ENCODE assay signal across 10 mouse cellular contexts in genomic region chr1:74249331-74249980, GRCm38 (mm10). TPM values are rescaled to one million over a fixed set of nuclear protein-coding genes. Genes with fewer than 3 reads are reported as not detected.
DNase-seq lines count a peak whose midpoint lies in the region; ATAC-seq and TF ChIP-seq lines count a peak whose summit lies in the region.
"Had no signal": no experiment of that assay in that cellular context is flagged by ENCODE, and none has a peak within 500 bp of the region (broad histone marks: within the 10 kb centered on the region; RNA-seq: fewer than 3 reads in every experiment).

No protein-coding gene starts in this region.

- DNase-seq in liver, adult 2 months (ENCODE audit: extremely low read depth, low read depth, low spot score) = peak; percentile 95
- DNase-seq in liver = no peak
- no peak for DNase-seq in right cerebral cortex, adult 18-20 months
- no peak for DNase-seq in right cerebral cortex, postnatal 36 days (ENCODE audit: low spot score in 2 of 2)

- peak overlapping the region; percentile 2; the same call in 1 of the 2 replicates for H3K4me3 ChIP-seq in liver, adult 2 months (ENCODE audit: insufficient read depth, low read depth, low read length)
- no peak overlapping the region for H3K4me3 ChIP-seq in embryonic fibroblast, embryonic 13.5 days (ENCODE audit: insufficient read depth, low read length)
- H3K4me3 ChIP-seq in kidney, embryonic 16.5 days (ENCODE audit: low read length) = no peak overlapping the region
- no peak overlapping the region for H3K4me3 ChIP-seq in macrophage (ENCODE audit: inconsistent target)
- no peak overlapping the region for H3K4me3 ChIP-seq in forebrain, embryonic 12.5 days (replicated peaks)

- no peaks in the 10 kb centered on the region for H3K27me3 ChIP-seq in liver, adult 2 months (ENCODE audit: control insufficient read depth, insufficient read depth, low read length)
- no peaks in the 10 kb centered on the region for H3K27me3 ChIP-seq in kidney, embryonic 16.5 days (ENCODE audit: insufficient read depth, low read length)
- no peaks in the 10 kb centered on the region for H3K27me3 ChIP-seq in forebrain, embryonic 12.5 days

- H3K27ac ChIP-seq in liver, adult 2 months (replicated peaks; ENCODE audit: insufficient read depth, low read depth, low read length) = peak overlapping the region; percentile 82
- peak overlapping the region; percentile 99 for H3K27ac ChIP-seq in embryonic fibroblast, embryonic 13.5 days (ENCODE audit: insufficient read depth, low read length)
- peak overlapping the region; percentile 96 for H3K27ac ChIP-seq in kidney, embryonic 16.5 days (ENCODE audit: low read length)
- peak overlapping the region; percentile 96 for H3K27ac ChIP-seq in macrophage
- no peak overlapping the region for H3K27ac ChIP-seq in forebrain, embryonic 12.5 days

- peaks cover 20% of the 10 kb centered on the region; the same call in 1 of the 2 replicates for H3K4me1 ChIP-seq in liver, adult 2 months (ENCODE audit: control insufficient read depth, insufficient read depth, low read length)
- peaks cover 14% of the 10 kb centered on the region for H3K4me1 ChIP-seq in embryonic fibroblast, embryonic 13.5 days (ENCODE audit: control insufficient read depth, insufficient read depth, low read length)
- peaks cover 37% of the 10 kb centered on the region for H3K4me1 ChIP-seq in kidney, embryonic 16.5 days (ENCODE audit: insufficient read depth, low read length)
- H3K4me1 ChIP-seq in forebrain, embryonic 12.5 days = no peaks in the 10 kb centered on the region

- WGBS in liver, adult 2 months = 19% methylated on average over 5 of the region's 5 CpGs
- 47% methylated on average over 5 of the region's 5 CpGs for WGBS in kidney, embryonic 16.5 days
- WGBS in macrophage (ENCODE audit: missing documents) = 20% methylated on average over 5 of the region's 5 CpGs
- 80% methylated on average over 5 of the region's 5 CpGs for WGBS in forebrain, embryonic 12.5 days

- peak overlapping the region; percentile 35 for H3K4me2 ChIP-seq in kidney, embryonic 16.5 days (replicated peaks; ENCODE audit: low read depth, low read length)
- H3K4me2 ChIP-seq in forebrain, embryonic 12.5 days = no peak overlapping the region

- no peaks in the 10 kb centered on the region for H3K9me3 ChIP-seq in kidney, embryonic 16.5 days (ENCODE audit: low read length)
- no peaks in the 10 kb centered on the region for H3K9me3 ChIP-seq in forebrain, embryonic 12.5 days

- no peak for TF ChIP-seq POLR2A in liver, adult 2 months (IDR thresholded peaks at IDR 0.05; ENCODE audit: extremely low read depth, insufficient read depth, low read length)
- TF ChIP-seq POLR2A in embryonic fibroblast, embryonic 13.5 days (IDR thresholded peaks at IDR 0.05; ENCODE audit: low read depth, low read length) = no peak

- no peak for TF ChIP-seq CTCF in liver, adult 2 months (IDR thresholded peaks at IDR 0.05; ENCODE audit: low read depth, low read length)
- no peak for TF ChIP-seq CTCF in embryonic fibroblast, embryonic 13.5 days (IDR thresholded peaks at IDR 0.05; ENCODE audit: borderline replicate concordance, insufficient read depth, low read length)

- H3K79me2 ChIP-seq in liver, adult 2 months (ENCODE audit: control insufficient read depth, insufficient read depth, low read length) = peaks cover 23% of the 10 kb centered on the region; the same call in 1 of the 2 replicates
- peaks cover 92% of the 10 kb centered on the region for H3K79me2 ChIP-seq in macrophage (ENCODE audit: inconsistent target)

- peaks cover 46% of the 10 kb centered on the region for H3K36me3 ChIP-seq in liver, adult 2 months (ENCODE audit: control insufficient read depth, insufficient read depth, low read length)
- peaks cover 48% of the 10 kb centered on the region for H3K36me3 ChIP-seq in kidney, embryonic 16.5 days (ENCODE audit: insufficient read depth, low read length)
- peaks cover 48% of the 10 kb centered on the region for H3K36me3 ChIP-seq in macrophage (ENCODE audit: inconsistent target)
- peaks cover 61% of the 10 kb centered on the region for H3K36me3 ChIP-seq in forebrain, embryonic 12.5 days (replicated peaks)

- peak; percentile 91 for ATAC-seq in kidney, embryonic 16.5 days (ENCODE audit: low FRiP score, low TSS enrichment)
- no peak for ATAC-seq in forebrain, embryonic 12.5 days (ENCODE audit: low FRiP score)

- peak overlapping the region; percentile 40 for H3K9ac ChIP-seq in liver, adult 2 months (ENCODE audit: low read depth, low read length)
- peak overlapping the region; percentile 42; the same call in 1 of the 2 replicates for H3K9ac ChIP-seq in kidney, embryonic 16.5 days (replicated peaks; ENCODE audit: low read length)
- no peak overlapping the region for H3K9ac ChIP-seq in forebrain, embryonic 12.5 days

RNA-seq across cellular contexts. Expression of gene Arpc2, which starts 13.6 kb away (rescaled TPM):
- 83.4 and 96.3 TPM in 2 replicates for total RNA-seq in liver, adult 2 months (2014; rRNA removed)
- polyA plus RNA-seq in liver, adult 2 months (2012; rRNA removed) = 59.2 and 70.5 TPM in 2 replicates
- 446 and 515 TPM in 2 replicates for polyA plus RNA-seq in embryonic fibroblast, embryonic 13.5 days (2011; ENCODE audit: insufficient read length, low read depth, missing spikeins)
- polyA plus RNA-seq in kidney, embryonic 16.5 days (2015; fragmentation: Nextera tagmentation; extraction: Ambion mirVana) = 441 and 457 TPM in 2 replicates
- total RNA-seq in macrophage (2018; cell fraction: chromatin; rRNA removed) = 100 to 1,000 TPM; 109 to 196 (median 161) TPM
- total RNA-seq in macrophage (2018; cell fraction: cytosol; rRNA removed) = 1,000 to 10,000 TPM in 1 of 26 experiments, 100 to 1,000 TPM in 25; 673 to 1,009 (median 822) TPM
- 100 to 1,000 TPM; 202 to 455 (median 266) TPM for total RNA-seq in macrophage (2018; cell fraction: nucleus; rRNA removed)
- polyA plus RNA-seq in macrophage (2018) = 677 to 1,406 TPM (median 1,257 TPM) in 3 replicates
- 356 and 369 TPM in 2 replicates for polyA plus RNA-seq in forebrain, embryonic 12.5 days (2016; fragmentation: Nextera tagmentation; extraction: Ambion mirVana)

RNA-seq across cellular contexts. Expression of gene Gpbar1, which starts 28.9 kb away (rescaled TPM):
- total RNA-seq in liver, adult 2 months (2014; rRNA removed) = not detected in 2 replicates
- polyA plus RNA-seq in liver, adult 2 months (2012; rRNA removed) = 0.11 and 0.20 TPM in 2 replicates
- polyA plus RNA-seq in embryonic fibroblast, embryonic 13.5 days (2011; ENCODE audit: insufficient read length, low read depth, missing spikeins) = 0.92 and 1.3 TPM in 2 replicates
- 1.6 and 1.9 TPM in 2 replicates for polyA plus RNA-seq in kidney, embryonic 16.5 days (2015; fragmentation: Nextera tagmentation; extraction: Ambion mirVana)
- not detected for total RNA-seq in macrophage (2018; cell fraction: chromatin; rRNA removed)
- total RNA-seq in macrophage (2018; cell fraction: cytosol; rRNA removed) = not detected
- total RNA-seq in macrophage (2018; cell fraction: nucleus; rRNA removed) = not detected
- not detected in 3 replicates for polyA plus RNA-seq in macrophage (2018)
- polyA plus RNA-seq in forebrain, embryonic 12.5 days (2016; fragmentation: Nextera tagmentation; extraction: Ambion mirVana) = 0.18 and 0.29 TPM in 2 replicates
- total RNA-seq: common myeloid progenitor, adult 5-6 weeks had no signal

RNA-seq across cellular contexts. Expression of gene Aamp, which starts 35.1 kb away (rescaled TPM):
- total RNA-seq in liver, adult 2 months (2014; rRNA removed) = 112 and 115 TPM in 2 replicates
- polyA plus RNA-seq in liver, adult 2 months (2012; rRNA removed) = 156 TPM in 2 replicates
- 85.7 and 90.3 TPM in 2 replicates for polyA plus RNA-seq in embryonic fibroblast, embryonic 13.5 days (2011; ENCODE audit: insufficient read length, low read depth, missing spikeins)
- polyA plus RNA-seq in kidney, embryonic 16.5 days (2015; fragmentation: Nextera tagmentation; extraction: Ambion mirVana) = 322 and 350 TPM in 2 replicates
- total RNA-seq in macrophage (2018; cell fraction: chromatin; rRNA removed) = 100 to 1,000 TPM in 15 of 26 experiments, 10 to 100 TPM in 11; 59.6 to 168 (median 103) TPM
- 100 to 1,000 TPM in 14 of 26 experiments, 10 to 100 TPM in 12; 71.7 to 130 (median 108) TPM for total RNA-seq in macrophage (2018; cell fraction: cytosol; rRNA removed)
- 100 to 1,000 TPM in 6 of 26 experiments, 10 to 100 TPM in 20; 63.0 to 123 (median 93.6) TPM for total RNA-seq in macrophage (2018; cell fraction: nucleus; rRNA removed)
- polyA plus RNA-seq in macrophage (2018) = 115 to 127 TPM (median 119 TPM) in 3 replicates
- polyA plus RNA-seq in forebrain, embryonic 12.5 days (2016; fragmentation: Nextera tagmentation; extraction: Ambion mirVana) = 184 and 190 TPM in 2 replicates

RNA-seq across cellular contexts. Expression of gene Pnkd, which starts 35.3 kb away (rescaled TPM):
- total RNA-seq in liver, adult 2 months (2014; rRNA removed) = 28.0 and 34.4 TPM in 2 replicates
- 130 and 138 TPM in 2 replicates for polyA plus RNA-seq in liver, adult 2 months (2012; rRNA removed)
- polyA plus RNA-seq in embryonic fibroblast, embryonic 13.5 days (2011; ENCODE audit: insufficient read length, low read depth, missing spikeins) = 19.6 and 21.5 TPM in 2 replicates
- 149 and 156 TPM in 2 replicates for polyA plus RNA-seq in kidney, embryonic 16.5 days (2015; fragmentation: Nextera tagmentation; extraction: Ambion mirVana)
- 10 to 100 TPM in 15 of 26 experiments, 1 to 10 TPM in 11; 2.3 to 31.8 (median 11.8) TPM for total RNA-seq in macrophage (2018; cell fraction: chromatin; rRNA removed)
- total RNA-seq in macrophage (2018; cell fraction: cytosol; rRNA removed) = 10 to 100 TPM; 25.9 to 46.8 (median 36.7) TPM
- 10 to 100 TPM in 14 of 26 experiments, 1 to 10 TPM in 12; 4.5 to 23.2 (median 10.1) TPM for total RNA-seq in macrophage (2018; cell fraction: nucleus; rRNA removed)
- polyA plus RNA-seq in macrophage (2018) = 20.6 to 40.9 TPM (median 36.6 TPM) in 3 replicates
- 87.5 and 88.9 TPM in 2 replicates for polyA plus RNA-seq in forebrain, embryonic 12.5 days (2016; fragmentation: Nextera tagmentation; extraction: Ambion mirVana)

RNA-seq across cellular contexts. Expression of gene Cxcr1, which starts 55.0 kb away (rescaled TPM):
- total RNA-seq in liver, adult 2 months (2014; rRNA removed) = not detected in 2 replicates
- polyA plus RNA-seq in liver, adult 2 months (2012; rRNA removed) = not detected in 2 replicates
- not detected in 2 replicates for polyA plus RNA-seq in embryonic fibroblast, embryonic 13.5 days (2011; ENCODE audit: insufficient read length, low read depth, missing spikeins)
- polyA plus RNA-seq in kidney, embryonic 16.5 days (2015; fragmentation: Nextera tagmentation; extraction: Ambion mirVana) = not detected in 2 replicates
- total RNA-seq in macrophage (2018; cell fraction: chromatin; rRNA removed) = under 1 TPM in 1 of 26 experiments, not detected in 25; 0.67 TPM
- not detected for total RNA-seq in macrophage (2018; cell fraction: cytosol; rRNA removed)
- total RNA-seq in macrophage (2018; cell fraction: nucleus; rRNA removed) = not detected
- polyA plus RNA-seq in macrophage (2018) = not detected in 3 replicates
- not detected in 2 replicates for polyA plus RNA-seq in forebrain, embryonic 12.5 days (2016; fragmentation: Nextera tagmentation; extraction: Ambion mirVana)
- total RNA-seq: common myeloid progenitor, adult 5-6 weeks had no signal
- polyA plus RNA-seq: large intestine, adult 2 months had no signal
